Mouse (Mus musculus): ENCODE data around the gene Rab11fip3. TPM values are rescaled to one million over a fixed set of nuclear protein-coding genes. Genes with fewer than 3 reads are reported as not detected.

The Rab11fip3 gene
- polyA plus RNA-seq, 1 experiment from 2014 or later = 27.0 TPM

GRCm38 (mm10) chr17:26023966-26024365 is 45.4 kb downstream of the Rab11fip3 start:
- Histone ChIP-seq H3K9me3 (replicated peaks) (no peaks in the 10 kb centered on the region), H3K36me3 (peaks cover 25% of the 10 kb centered on the region), H3K4me1 (no peaks in the 10 kb centered on the region), H3K27me3 (replicated peaks) (no peaks in the 10 kb centered on the region), H3K4me2 (no peak overlapping the region), H3K4me3 (replicated peaks) (no peak overlapping the region), H3K9ac (replicated peaks) (no peak overlapping the region), H3K27ac (replicated peaks) (no peak overlapping the region)
- ATAC-seq (ENCODE audit: low FRiP score) = no peak
- 98% methylated on average over 8 of the region's 8 CpGs for WGBS

GRCm38 (mm10) chr17:26023181-26023580 is 46.2 kb downstream of the Rab11fip3 start:
- no peaks in the 10 kb centered on the region for H3K4me1 ChIP-seq

GRCm38 (mm10) chr17:26021728-26022341 is 47.5 kb downstream of the Rab11fip3 start:
- no peak overlapping the region for H3K4me3 ChIP-seq (replicated peaks)
- no peaks in the 10 kb centered on the region for H3K9me3 ChIP-seq (replicated peaks)
- H3K9ac ChIP-seq (replicated peaks) = no peak overlapping the region
- H3K4me1 ChIP-seq = no peaks in the 10 kb centered on the region
- H3K36me3 ChIP-seq = peaks cover 36% of the 10 kb centered on the region
- WGBS = 86% methylated on average over 9 of the region's 9 CpGs
- no peak overlapping the region for H3K27ac ChIP-seq (replicated peaks)
- no peak overlapping the region for H3K4me2 ChIP-seq
- ATAC-seq (ENCODE audit: low FRiP score) = no peak
- no peaks in the 10 kb centered on the region for H3K27me3 ChIP-seq (replicated peaks)

More at GRCm38 (mm10) chr17:26023181-26023580, 46.2 kb downstream of the Rab11fip3 start:
- H3K36me3 ChIP-seq = peaks cover 32% of the 10 kb centered on the region
- WGBS = 94% methylated on average over 5 of the region's 5 CpGs
- no peak overlapping the region for H3K27ac ChIP-seq (replicated peaks)
- H3K9ac ChIP-seq (replicated peaks) = no peak overlapping the region
- ATAC-seq (ENCODE audit: low FRiP score) = no peak
- H3K4me2 ChIP-seq = no peak overlapping the region
- H3K27me3 ChIP-seq (replicated peaks) = no peaks in the 10 kb centered on the region
- H3K4me3 ChIP-seq (replicated peaks) = no peak overlapping the region
- no peaks in the 10 kb centered on the region for H3K9me3 ChIP-seq (replicated peaks)

- ATAC-seq (ENCODE audit: low FRiP score) = no peak
- peaks cover 36% of the 10 kb centered on the region for H3K36me3 ChIP-seq
- no peaks in the 10 kb centered on the region for H3K27me3 ChIP-seq (replicated peaks)
- no peak overlapping the region for H3K4me3 ChIP-seq (replicated peaks)
- WGBS = 92% methylated on average over 7 of the region's 7 CpGs
- H3K4me1 ChIP-seq = no peaks in the 10 kb centered on the region
- no peak overlapping the region for H3K9ac ChIP-seq (replicated peaks)
- H3K27ac ChIP-seq (replicated peaks) = no peak overlapping the region
- H3K4me2 ChIP-seq = no peak overlapping the region
- no peaks in the 10 kb centered on the region for H3K9me3 ChIP-seq (replicated peaks)
Observed at GRCm38 (mm10) chr17:26020848-26021347, 48.5 kb downstream of the Rab11fip3 start.

GRCm38 (mm10) chr17:26018388-26018787 is 51.0 kb downstream of the Rab11fip3 start:
- Histone ChIP-seq H3K4me2 (no peak overlapping the region), H3K36me3 (peaks cover 46% of the 10 kb centered on the region), H3K9me3 (replicated peaks) (no peaks in the 10 kb centered on the region), H3K4me3 (replicated peaks) (no peak overlapping the region), H3K27ac (replicated peaks) (no peak overlapping the region), H3K4me1 (no peaks in the 10 kb centered on the region), H3K27me3 (replicated peaks) (no peaks in the 10 kb centered on the region), H3K9ac (replicated peaks) (no peak overlapping the region)
- 81% methylated on average over 3 of the region's 3 CpGs for WGBS
- no peak for ATAC-seq (ENCODE audit: low FRiP score)

- no peaks in the 10 kb centered on the region for H3K9me3 ChIP-seq (replicated peaks)
- no peak overlapping the region for H3K27ac ChIP-seq (replicated peaks)
- no peak for ATAC-seq (ENCODE audit: low FRiP score)
- no peak overlapping the region for H3K9ac ChIP-seq (replicated peaks)
- no peak overlapping the region for H3K4me2 ChIP-seq
- peaks cover 44% of the 10 kb centered on the region for H3K36me3 ChIP-seq
- H3K4me3 ChIP-seq (replicated peaks) = no peak overlapping the region
- H3K4me1 ChIP-seq = no peaks in the 10 kb centered on the region
- no peaks in the 10 kb centered on the region for H3K27me3 ChIP-seq (replicated peaks)
- WGBS = 86% methylated on average over 5 of the region's 5 CpGs
Observed at GRCm38 (mm10) chr17:26017949-26018348, 51.4 kb downstream of the Rab11fip3 start.

GRCm38 (mm10) chr17:26017021-26017420 is 52.3 kb downstream of the Rab11fip3 start:
- H3K4me3 ChIP-seq (replicated peaks) = no peak overlapping the region
- 0 out of 2 replicates have a peak, but pooled peaks cover 2% of the 10 kb centered on the region for H3K4me1 ChIP-seq
- WGBS = 83% methylated on average over 3 of the region's 3 CpGs
- no peaks in the 10 kb centered on the region for H3K27me3 ChIP-seq (replicated peaks)
- no peak overlapping the region for H3K27ac ChIP-seq (replicated peaks)
- H3K9ac ChIP-seq (replicated peaks) = no peak overlapping the region
- peaks cover 46% of the 10 kb centered on the region for H3K36me3 ChIP-seq
- ATAC-seq (ENCODE audit: low FRiP score) = no peak
- no peak overlapping the region for H3K4me2 ChIP-seq
- no peaks in the 10 kb centered on the region for H3K9me3 ChIP-seq (replicated peaks)

GRCm38 (mm10) chr17:26013711-26014110 is 55.6 kb downstream of the Rab11fip3 start:
- H3K9me3 ChIP-seq (replicated peaks) = no peaks in the 10 kb centered on the region
- H3K27ac ChIP-seq (replicated peaks) = no peak overlapping the region
- 77% methylated on average over 10 of the region's 10 CpGs for WGBS
- H3K4me1 ChIP-seq = peaks cover 13% of the 10 kb centered on the region; the same call in 1 of the 2 replicates
- H3K9ac ChIP-seq (replicated peaks) = no peak overlapping the region
- no peaks in the 10 kb centered on the region for H3K27me3 ChIP-seq (replicated peaks)
- ATAC-seq (ENCODE audit: low FRiP score) = no peak
- no peak overlapping the region for H3K4me2 ChIP-seq
- H3K36me3 ChIP-seq = peaks cover 50% of the 10 kb centered on the region
- no peak overlapping the region for H3K4me3 ChIP-seq (replicated peaks)

- no peak overlapping the region for H3K27ac ChIP-seq (replicated peaks)
- H3K9me3 ChIP-seq (replicated peaks) = no peaks in the 10 kb centered on the region
- no peak overlapping the region for H3K4me3 ChIP-seq (replicated peaks)
- peak; percentile 46; the same call in 1 of the 2 replicates for ATAC-seq (ENCODE audit: low FRiP score)
- H3K27me3 ChIP-seq (replicated peaks) = no peaks in the 10 kb centered on the region
- 14% methylated on average over 15 of the region's 15 CpGs for WGBS
- H3K4me2 ChIP-seq = no peak overlapping the region
- H3K9ac ChIP-seq (replicated peaks) = no peak overlapping the region
- peaks cover 53% of the 10 kb centered on the region for H3K36me3 ChIP-seq
- H3K4me1 ChIP-seq = peaks cover 13% of the 10 kb centered on the region; the same call in 1 of the 2 replicates
Observed at GRCm38 (mm10) chr17:26011841-26012460, 57.4 kb downstream of the Rab11fip3 start.

- no peak overlapping the region for H3K4me2 ChIP-seq
- no peak overlapping the region for H3K4me3 ChIP-seq (replicated peaks)
- H3K36me3 ChIP-seq = peaks cover 57% of the 10 kb centered on the region
- peaks cover 13% of the 10 kb centered on the region; the same call in 1 of the 2 replicates for H3K4me1 ChIP-seq
- H3K27me3 ChIP-seq (replicated peaks) = no peaks in the 10 kb centered on the region
- whole genome bisulfite sequencing = 29% methylated on average over 4 of the region's 4 CpGs
- peak overlapping the region; percentile 67 for H3K27ac ChIP-seq (replicated peaks)
- H3K9me3 ChIP-seq (replicated peaks) = no peaks in the 10 kb centered on the region
- peak; percentile 87; the same call in 1 of the 2 replicates for ATAC-seq (ENCODE audit: low FRiP score)
- no peak overlapping the region for H3K9ac ChIP-seq (replicated peaks)
Observed at GRCm38 (mm10) chr17:26009540-26009939, 59.8 kb downstream of the Rab11fip3 start.

- H3K27ac ChIP-seq (replicated peaks) = no peak overlapping the region
- H3K36me3 ChIP-seq = peaks cover 57% of the 10 kb centered on the region
- ATAC-seq (ENCODE audit: low FRiP score) = no peak
- no peak overlapping the region for H3K9ac ChIP-seq (replicated peaks)
- no peak overlapping the region for H3K4me3 ChIP-seq (replicated peaks)
- 87% methylated on average over 7 of the region's 7 CpGs for WGBS
- H3K4me2 ChIP-seq = no peak overlapping the region
- no peaks in the 10 kb centered on the region for H3K9me3 ChIP-seq (replicated peaks)
- H3K4me1 ChIP-seq = peaks cover 13% of the 10 kb centered on the region; the same call in 1 of the 2 replicates
- no peaks in the 10 kb centered on the region for H3K27me3 ChIP-seq (replicated peaks)
Observed at GRCm38 (mm10) chr17:26008787-26009186, 60.6 kb downstream of the Rab11fip3 start.

GRCm38 (mm10) chr17:26008331-26008730 is 61.0 kb downstream of the Rab11fip3 start:
- H3K4me3 ChIP-seq (replicated peaks) = no peak overlapping the region

More at GRCm38 (mm10) chr17:26008331-26008730, 61.0 kb downstream of the Rab11fip3 start:
- H3K4me2 ChIP-seq = no peak overlapping the region
- peaks cover 56% of the 10 kb centered on the region for H3K36me3 ChIP-seq
- H3K27me3 ChIP-seq (replicated peaks) = no peaks in the 10 kb centered on the region
- ATAC-seq (ENCODE audit: low FRiP score) = no peak
- H3K4me1 ChIP-seq = peaks cover 13% of the 10 kb centered on the region; the same call in 1 of the 2 replicates
- H3K9ac ChIP-seq (replicated peaks) = no peak overlapping the region
- H3K27ac ChIP-seq (replicated peaks) = no peak overlapping the region
- no peaks in the 10 kb centered on the region for H3K9me3 ChIP-seq (replicated peaks)

Data from neural tube, embryonic 15.5 days (tissue).